Mouse (Mus musculus) embryo, embryonic 10 days (tissue): ENCODE measurements around the gene Fam110c.

Source experiments
- DNase-seq: peaks from one replicate; pipeline ENCODE4 v3.0.0-alpha.2; 2015; ENCODE audit warnings: low spot score

The Fam110c gene

DNA sequence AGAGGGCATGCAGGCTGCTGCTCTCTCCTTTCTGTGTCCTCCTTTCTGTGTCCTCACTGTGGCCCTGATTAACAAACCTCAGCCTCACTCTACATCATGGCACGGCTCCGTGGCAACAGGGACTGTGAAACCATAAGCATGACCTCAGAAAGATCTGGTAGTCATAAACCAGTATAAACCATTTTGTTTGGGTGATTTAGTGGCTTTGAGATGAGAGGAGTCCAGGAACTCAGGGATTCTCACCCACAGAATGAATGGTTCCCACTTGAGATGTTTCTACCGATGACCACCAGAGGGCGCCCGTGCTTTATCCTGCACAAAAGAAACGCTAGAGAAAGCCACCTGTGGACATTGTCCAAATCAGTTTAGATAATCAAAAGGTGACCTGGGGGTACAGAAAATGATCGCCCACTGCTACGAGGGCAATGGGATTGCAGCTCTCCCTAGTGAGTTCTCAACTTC lies 42.4 kb downstream of the Fam110c start:
- peak; percentile 72 for DNase-seq

DNA sequence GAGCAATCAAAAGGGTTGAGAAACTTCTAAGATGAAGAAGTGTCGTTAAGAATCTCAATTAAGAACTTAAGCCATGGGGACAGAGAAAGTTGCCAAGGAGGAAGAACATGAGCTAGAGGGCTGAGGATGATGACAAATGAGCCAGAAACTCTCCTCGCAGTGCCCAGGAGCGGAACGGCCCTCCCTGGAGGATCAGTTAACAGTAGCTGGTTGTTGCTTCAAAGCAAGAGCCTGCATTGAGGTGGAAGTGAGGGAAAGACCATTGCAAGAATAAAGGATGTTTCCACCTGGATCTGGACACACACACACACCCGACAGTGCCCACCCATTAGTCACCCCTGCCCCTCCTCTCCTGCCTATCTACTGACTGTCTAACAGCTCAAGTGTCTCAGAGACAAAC lies 46.9 kb downstream of the Fam110c start:
- DNase-seq: no peak

DNA sequence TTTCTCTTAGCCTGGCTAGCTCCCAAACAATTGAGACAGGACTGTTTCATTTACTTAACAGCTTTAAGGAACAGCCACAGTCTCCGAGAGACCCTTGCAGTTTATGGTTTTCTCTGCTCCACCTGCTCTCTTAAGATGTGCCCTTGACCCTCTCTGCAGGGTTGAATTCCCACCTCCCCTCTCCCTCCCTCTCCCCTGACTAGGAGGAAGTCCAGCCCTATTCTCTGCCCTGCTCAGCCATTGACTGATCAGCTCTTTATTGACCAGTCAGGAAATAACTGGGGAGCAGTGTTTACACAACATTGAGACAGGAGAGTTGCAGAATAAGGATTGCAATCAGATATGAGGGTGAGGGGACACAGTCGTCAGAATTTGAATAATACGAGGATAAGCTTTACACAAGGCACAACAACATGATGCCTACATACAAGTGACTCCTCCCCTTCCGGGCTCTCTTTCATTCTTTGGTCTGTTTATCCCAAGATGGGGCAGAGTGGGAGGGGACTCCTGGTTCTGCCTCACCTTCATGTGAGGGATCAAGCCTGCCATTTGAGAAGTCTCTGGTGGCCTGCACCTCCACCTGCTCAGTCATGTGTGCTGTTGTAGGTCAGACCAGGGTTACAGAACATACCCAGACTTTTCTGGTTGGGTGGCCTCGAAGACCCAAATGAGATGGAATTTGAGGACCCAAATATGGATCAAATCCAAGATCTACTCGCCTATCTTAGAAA lies 49.4 kb downstream of the Fam110c start:
- no peak for DNase-seq

DNA sequence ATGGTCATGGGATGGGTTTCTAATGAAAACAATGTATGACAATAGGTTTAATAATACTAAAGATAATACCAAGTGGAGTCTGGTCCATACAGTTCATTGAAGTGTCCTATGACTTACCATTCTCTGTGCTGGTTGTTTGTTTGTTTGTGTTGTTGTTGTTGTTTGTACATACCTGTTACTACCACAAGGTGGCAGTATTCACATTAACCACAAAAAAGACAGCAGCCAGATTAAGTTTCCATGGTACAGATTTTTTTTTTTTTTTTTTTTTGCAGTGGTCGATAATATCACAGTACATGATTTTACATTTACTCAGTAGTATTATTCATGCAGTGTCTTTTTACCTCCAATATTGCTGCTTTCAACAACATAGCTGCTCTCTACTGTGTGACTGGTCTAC lies 52.4 kb downstream of the Fam110c start:
- DNase-seq: no peak

DNA sequence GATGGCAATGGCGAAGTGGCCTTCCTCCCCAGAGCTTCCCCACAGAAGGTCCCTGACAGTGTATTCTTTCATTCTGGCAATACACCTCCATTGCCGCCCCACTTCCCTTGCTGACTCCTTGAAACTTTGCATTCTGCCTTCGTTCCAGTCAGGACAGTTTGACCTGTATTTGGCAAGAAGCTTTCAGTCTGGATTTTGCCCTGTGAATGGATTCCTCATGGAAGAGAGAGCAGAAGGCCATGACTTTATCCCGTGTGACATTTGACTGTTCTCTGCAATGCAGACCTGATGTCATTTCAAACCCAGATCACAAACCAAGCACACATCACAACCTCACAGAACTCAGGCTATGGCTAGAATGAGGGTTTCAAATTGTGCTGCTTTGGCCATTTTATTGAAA lies 55.9 kb downstream of the Fam110c start:
- no peak for DNase-seq
